In the genomic region with DNA sequence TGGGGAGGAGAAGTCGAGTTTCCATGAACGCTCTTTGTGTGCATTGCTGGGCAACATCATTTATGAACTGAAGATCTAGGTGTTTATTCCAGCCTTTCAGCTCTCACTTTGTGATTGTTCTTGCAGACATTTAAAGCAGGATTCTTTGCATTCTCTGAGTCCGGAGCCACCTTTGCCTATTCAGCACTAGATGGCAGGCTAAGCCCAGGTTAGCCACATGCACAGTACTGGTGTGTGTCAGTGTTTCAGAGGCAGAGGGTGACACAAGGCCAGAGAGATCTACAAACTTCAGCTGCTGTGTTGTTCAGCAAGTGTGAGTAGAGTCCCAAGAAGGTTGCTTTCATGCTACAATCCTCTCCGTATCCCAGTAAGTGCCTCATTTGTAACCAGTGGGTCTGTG, we compare ENCODE assay signal across 10 mouse cellular contexts. TPM values are rescaled to one million over a fixed set of nuclear protein-coding genes. Genes with fewer than 3 reads are reported as not detected.
DNase-seq lines count a peak whose midpoint lies in the region; ATAC-seq and TF ChIP-seq lines count a peak whose summit lies in the region.
"Not testable (repeated sequence)": the region's sequence is repeated elsewhere in the genome, so short reads cannot be mapped to it uniquely, and the experiment has no call there.
"Had no signal": no experiment of that assay in that cellular context is flagged by ENCODE, and none has a peak within 500 bp of the region (broad histone marks: within the 10 kb centered on the region; RNA-seq: fewer than 3 reads in every experiment).

No protein-coding gene starts in this region.

- peak; percentile 80; the same call in 1 of the 2 replicates for ATAC-seq in hindbrain, embryonic 15.5 days (ENCODE audit: low FRiP score, low read depth)
- ATAC-seq in liver, embryonic 14.5 days (ENCODE audit: insufficient read depth): not testable (repeated sequence)

- H3K27ac ChIP-seq in cerebellum, adult 2 months (ENCODE audit: insufficient read depth, low read length); hindbrain, embryonic 15.5 days (replicated peaks); liver, embryonic 14.5 days: not testable (repeated sequence)

- H3K4me3 ChIP-seq in cerebellum, adult 2 months (replicated peaks; ENCODE audit: insufficient read depth, low read depth, low read length); hindbrain, embryonic 15.5 days; liver, embryonic 14.5 days (ENCODE audit: insufficient read depth in 1 of 2, low read depth in 2 of 2, low read length in 2 of 2): not testable (repeated sequence)

- H3K4me2 ChIP-seq in hindbrain, embryonic 15.5 days; liver, embryonic 14.5 days (ENCODE audit: low read depth): not testable (repeated sequence)

- 45% methylated on average over 4 of the region's 4 CpGs for WGBS in cerebellum, adult 2 months
- WGBS in hindbrain, embryonic 15.5 days: 44% methylated on average over 4 of the region's 4 CpGs
- 34% methylated on average over 4 of the region's 4 CpGs for WGBS in liver, embryonic 14.5 days (ENCODE audit: insufficient replicate concordance)

- TF ChIP-seq POLR2A in cerebellum, adult 2 months (IDR thresholded peaks at IDR 0.05; ENCODE audit: borderline replicate concordance, insufficient read depth, low read length): not testable (repeated sequence)

- H3K9me3 ChIP-seq in hindbrain, embryonic 15.5 days; liver, embryonic 14.5 days (ENCODE audit: control insufficient read depth, low read length): not testable (repeated sequence)

- H3K36me3 ChIP-seq in hindbrain, embryonic 15.5 days; liver, embryonic 14.5 days (replicated peaks; ENCODE audit: control insufficient read depth, insufficient read depth, low read depth): not testable (repeated sequence)

- not testable (repeated sequence) for H3K9ac ChIP-seq in hindbrain, embryonic 15.5 days; liver, embryonic 14.5 days (replicated peaks)

- not testable (repeated sequence) for TF ChIP-seq EP300 in liver, embryonic 14.5 days (IDR thresholded peaks at IDR 0.05; ENCODE audit: low read depth)

- not testable (repeated sequence) for H3K27me3 ChIP-seq in cerebellum, adult 2 months (ENCODE audit: control insufficient read depth, insufficient read depth, low read length); hindbrain, embryonic 15.5 days; liver, embryonic 14.5 days (ENCODE audit: control insufficient read depth, insufficient read depth, low read length)

- peak; percentile 74 for DNase-seq in ES-CJ7 (ENCODE audit: low read depth, low spot score)
- not testable (repeated sequence) for DNase-seq in cerebellum, adult 2 months; liver, embryonic 14.5 days (ENCODE audit: low read depth in 3 of 3, low spot score in 3 of 3)
- peak; percentile 11 to 43 for DNase-seq in frontal cortex, postnatal 10 days (ENCODE audit: low spot score in 2 of 2)
- DNase-seq in layer of hippocampus, adult 11-12 months (ENCODE audit: low spot score): peak; percentile 60
- peak; percentile 15 for DNase-seq in neural tube, embryonic 10.5 days (ENCODE audit: extremely low spot score, low spot score)
- peak; percentile 58 for DNase-seq in thymus, postnatal 14 days

- peak; percentile 60 for TF ChIP-seq CTCF in cerebellum, adult 2 months (IDR thresholded peaks at IDR 0.05; ENCODE audit: borderline replicate concordance, insufficient read depth, low read depth, low read length)
- peak; percentile 52 for TF ChIP-seq CTCF in liver, embryonic 14.5 days (IDR thresholded peaks at IDR 0.05; ENCODE audit: low read depth)

- not testable (repeated sequence) for H3K4me1 ChIP-seq in cerebellum, adult 2 months (ENCODE audit: control insufficient read depth, insufficient read depth, low read length); hindbrain, embryonic 15.5 days (replicated peaks); liver, embryonic 14.5 days (replicated peaks; ENCODE audit: control insufficient read depth in 2 of 2, insufficient read depth in 2 of 2, low read length in 1 of 2)

RNA-seq across cellular contexts. Expression of gene Olfr1373, which starts 1.7 kb away (rescaled TPM):
- polyA plus RNA-seq in cerebellum, adult 2 months (2012; rRNA removed): not detected in 2 replicates
- not detected in 2 replicates for polyA plus RNA-seq in hindbrain, embryonic 15.5 days (2015; fragmentation: Nextera tagmentation; extraction: Ambion mirVana)
- polyA plus RNA-seq in liver, embryonic 14.5 days (2012; rRNA removed): not detected in 2 replicates
- not detected in 2 replicates for polyA plus RNA-seq in liver, embryonic 14.5 days (2014; fragmentation: Nextera tagmentation; extraction: Ambion mirVana)
- polyA plus RNA-seq: large intestine, adult 2 months; midbrain, embryonic 10.5 days had no signal

RNA-seq across cellular contexts. Expression of gene Ppp2ca, which starts 45.2 kb away (rescaled TPM):
- polyA plus RNA-seq in cerebellum, adult 2 months (2012; rRNA removed): 112 and 113 TPM in 2 replicates
- polyA plus RNA-seq in hindbrain, embryonic 15.5 days (2015; fragmentation: Nextera tagmentation; extraction: Ambion mirVana): 126 and 131 TPM in 2 replicates
- polyA plus RNA-seq in liver, embryonic 14.5 days (2012; rRNA removed): 18.8 and 24.0 TPM in 2 replicates
- polyA plus RNA-seq in liver, embryonic 14.5 days (2014; fragmentation: Nextera tagmentation; extraction: Ambion mirVana): 37.5 and 41.6 TPM in 2 replicates
